Mouse (Mus musculus) forebrain, embryonic 11.5 days (tissue): ENCODE results near the gene Syt16. TPM values are rescaled to one million over a fixed set of nuclear protein-coding genes. Genes with fewer than 3 reads are reported as not detected.

ENCODE experiments used
- ATAC-seq: fragments of 200-750 bp; cut with Nextera tagmentation; replicated peaks from 2 replicates; pipeline ENCODE4 v1.8.0; 2017; ENCODE audit warnings: moderate TSS enrichment; ENCODE audit not compliant: low FRiP score
- DNase-seq: peaks from one replicate; pipeline ENCODE4 v3.0.0-alpha.2; 2017; ENCODE audit warnings: low spot score
- H3K27ac ChIP-seq: fragments of 300-500 bp; sonication (generic); 2 replicates; pipeline ENCODE4 v1.5.1; 2014; ENCODE audit warnings: low read depth, low read length
- H3K27me3 ChIP-seq: fragments of 300-500 bp; sonication (generic); 2 replicates; pipeline ENCODE4 v1.6.1; 2014; ENCODE audit warnings: mild to moderate bottlenecking, low read length, mixed read lengths; ENCODE audit not compliant: control insufficient read depth, insufficient read depth
- H3K36me3 ChIP-seq: fragments of 300-500 bp; sonication (generic); 2 replicates; pipeline ENCODE4 v1.6.1; 2014; ENCODE audit warnings: mild to moderate bottlenecking, low read length, moderate library complexity, mixed read lengths; ENCODE audit not compliant: control insufficient read depth, insufficient read depth
- H3K4me1 ChIP-seq: fragments of 300-500 bp; sonication (generic); replicated peaks from 2 replicates; pipeline ENCODE4 v1.6.1; 2014; ENCODE audit warnings: low read length, mixed read lengths; ENCODE audit not compliant: control insufficient read depth, insufficient read depth
- H3K4me2 ChIP-seq: fragments of 300-500 bp; sonication (generic); 2 replicates; pipeline ENCODE4 v1.6.1; 2014; ENCODE audit warnings: low read depth, mild to moderate bottlenecking, low read length, moderate library complexity, mixed read lengths; ENCODE audit not compliant: severe bottlenecking
- H3K4me3 ChIP-seq: fragments of 300-500 bp; sonication (generic); 2 replicates; pipeline ENCODE4 v1.5.1; 2014; ENCODE audit warnings: low read depth, low read length
- H3K9ac ChIP-seq: fragments of 300-500 bp; sonication (generic); 2 replicates; pipeline ENCODE4 v1.6.1; 2014; ENCODE audit warnings: low read length
- H3K9me3 ChIP-seq: fragments of 300-500 bp; sonication (generic); 2 replicates; pipeline ENCODE4 v1.6.1; 2016; ENCODE audit warnings: low read length, mixed read lengths; ENCODE audit not compliant: control insufficient read depth
- WGBS: fragments of 180-500 bp; shearing (Covaris S2); extraction: QIAGEN DNeasy Blood & Tissue Kit; methylation state at CpG from one replicate; pipeline ENCODE4 v1.1.7; 2014; 5-methylcytosine and 5-hydroxymethylcytosine counted together
- polyA plus RNA-seq: library from polyadenylated mRNA; unstranded; fragments of >200 nt; fragmentation: Nextera tagmentation; extraction: Ambion mirVana; gene quantifications from 2 replicates; pipeline ENCODE4 v1.2.1, GENCODE M21; 2014

Gene Syt16
- polyA plus RNA-seq, 1 experiment from 2014 or later = 4.9 TPM

GRCm38 (mm10) chr12:74277265-74277664 is 279.8 kb downstream of the Syt16 start:
- H3K9ac ChIP-seq = no peak overlapping the region
- H3K27ac ChIP-seq = no peak overlapping the region
- WGBS = 93% methylated on average over 5 of the region's 5 CpGs
- H3K36me3 ChIP-seq = no peaks in the 10 kb centered on the region
- no peak overlapping the region for H3K4me2 ChIP-seq
- no peak for ATAC-seq
- no peak for DNase-seq
- no peaks in the 10 kb centered on the region for H3K27me3 ChIP-seq
- H3K9me3 ChIP-seq = no peaks in the 10 kb centered on the region
- no peak overlapping the region for H3K4me3 ChIP-seq
- H3K4me1 ChIP-seq = no peaks in the 10 kb centered on the region

DNA sequence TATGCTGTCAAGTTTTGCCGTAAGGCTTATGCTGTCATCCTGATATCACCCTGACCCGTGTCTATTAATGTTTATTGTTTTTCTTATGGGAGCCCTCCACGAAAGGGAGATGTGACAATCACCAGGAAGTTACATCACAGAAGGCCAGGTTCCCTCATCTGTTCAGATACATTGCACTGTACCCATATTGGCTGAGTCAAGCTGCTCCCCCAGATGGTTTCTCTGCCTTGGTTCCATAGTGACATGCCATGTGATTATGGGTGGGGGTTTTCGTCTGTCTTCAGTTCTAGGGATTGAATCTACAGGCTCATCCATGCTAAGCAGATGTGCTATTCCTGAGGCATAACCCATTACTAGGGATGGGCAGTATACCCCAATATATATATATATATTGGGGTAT is 283.9 kb downstream of the Syt16 start:
- DNase-seq (no peak), ATAC-seq (no peak)
- H3K4me3 ChIP-seq = no peak overlapping the region
- H3K4me2 ChIP-seq = no peak overlapping the region
- no peaks in the 10 kb centered on the region for H3K36me3 ChIP-seq
- H3K27ac ChIP-seq = no peak overlapping the region
- H3K4me1 ChIP-seq = no peaks in the 10 kb centered on the region; the same call in 1 of the 2 replicates
- no peaks in the 10 kb centered on the region for H3K9me3 ChIP-seq
- H3K9ac ChIP-seq = no peak overlapping the region
- peaks cover 8% of the 10 kb centered on the region; the same call in 1 of the 2 replicates for H3K27me3 ChIP-seq
- WGBS = 89% methylated on average over 4 of the region's 4 CpGs

- 82% methylated on average over 1 of the region's 1 CpGs for WGBS
- ATAC-seq (no peak), DNase-seq (no peak)
- no peaks in the 10 kb centered on the region; the same call in 1 of the 2 replicates for H3K4me1 ChIP-seq
- no peak overlapping the region for H3K4me2 ChIP-seq
- H3K36me3 ChIP-seq = no peaks in the 10 kb centered on the region
- H3K4me3 ChIP-seq = no peak overlapping the region
- H3K9me3 ChIP-seq = no peaks in the 10 kb centered on the region
- H3K9ac ChIP-seq = no peak overlapping the region
- no peak overlapping the region for H3K27ac ChIP-seq
- H3K27me3 ChIP-seq = peaks cover 8% of the 10 kb centered on the region; the same call in 1 of the 2 replicates
Observed at GRCm38 (mm10) chr12:74282846-74283245, 285.4 kb downstream of the Syt16 start.

DNA sequence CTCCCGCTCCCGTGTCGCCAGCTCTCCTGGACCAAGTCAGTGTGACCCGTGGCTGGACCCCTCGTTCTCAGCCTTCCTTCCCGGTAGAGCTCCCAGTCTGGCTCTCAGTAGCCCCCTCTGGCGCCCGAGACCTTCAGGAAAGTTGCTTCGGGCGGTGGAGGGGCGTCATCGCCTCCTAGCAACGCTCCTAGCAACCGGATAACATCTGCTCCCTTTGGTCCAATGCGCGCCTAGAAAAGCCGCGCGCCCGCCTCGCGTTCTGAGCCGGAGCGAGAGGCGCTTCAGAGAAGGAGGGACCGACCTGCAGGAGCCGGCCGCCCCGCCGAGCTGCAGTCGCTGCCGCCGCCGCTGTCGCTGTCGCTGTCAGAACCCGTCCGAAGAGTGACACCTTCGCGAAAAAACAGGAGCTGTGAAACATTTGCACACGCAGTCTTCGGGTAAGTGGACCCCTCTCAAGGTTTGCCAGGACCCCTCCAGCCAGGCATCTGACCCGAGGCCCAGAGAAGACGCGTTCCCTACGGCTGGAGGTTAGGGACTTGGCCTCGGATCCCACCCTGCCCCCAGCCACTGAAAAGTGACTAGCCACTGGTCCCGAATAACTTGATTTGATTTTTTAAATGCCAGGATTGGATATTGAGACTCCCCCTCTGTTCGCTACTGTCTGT is 286.7 kb downstream of the Syt16 start:
- ATAC-seq = peak; percentile 97
- under 1% methylated on average over 49 of the region's 49 CpGs for WGBS
- H3K4me3 ChIP-seq = peak overlapping the region; percentile 40
- peak overlapping the region; percentile 44 for H3K9ac ChIP-seq
- peak; percentile 96 for DNase-seq
- H3K27ac ChIP-seq = no peak overlapping the region
- no peaks in the 10 kb centered on the region for H3K9me3 ChIP-seq
- no peaks in the 10 kb centered on the region; the same call in 1 of the 2 replicates for H3K4me1 ChIP-seq
- H3K4me2 ChIP-seq = peak overlapping the region; percentile 85
- H3K36me3 ChIP-seq = no peaks in the 10 kb centered on the region
- peaks cover 8% of the 10 kb centered on the region; the same call in 1 of the 2 replicates for H3K27me3 ChIP-seq

GRCm38 (mm10) chr12:74284685-74285054 is 287.2 kb downstream of the Syt16 start:
- peak; percentile 53 for DNase-seq
- H3K4me3 ChIP-seq = peak overlapping the region; percentile 40
- 6% methylated on average over 11 of the region's 11 CpGs for WGBS
- no peaks in the 10 kb centered on the region; the same call in 1 of the 2 replicates for H3K4me1 ChIP-seq
- no peaks in the 10 kb centered on the region for H3K9me3 ChIP-seq
- H3K27ac ChIP-seq = no peak overlapping the region
- H3K4me2 ChIP-seq = peak overlapping the region; percentile 85
- peaks cover 8% of the 10 kb centered on the region; the same call in 1 of the 2 replicates for H3K27me3 ChIP-seq
- peak; percentile 29; the same call in 1 of the 2 replicates for ATAC-seq
- peak overlapping the region; percentile 44 for H3K9ac ChIP-seq
- H3K36me3 ChIP-seq = no peaks in the 10 kb centered on the region

- H3K36me3 ChIP-seq = no peaks in the 10 kb centered on the region
- no peak overlapping the region for H3K4me3 ChIP-seq
- no peak overlapping the region for H3K27ac ChIP-seq
- DNase-seq = no peak
- WGBS = 87% methylated on average over 4 of the region's 4 CpGs
- H3K9me3 ChIP-seq = no peaks in the 10 kb centered on the region
- no peak for ATAC-seq
- H3K4me1 ChIP-seq = 0 out of 2 replicates have a peak, but pooled peaks cover 3% of the 10 kb centered on the region
- no peak overlapping the region for H3K4me2 ChIP-seq
- H3K27me3 ChIP-seq = no peaks in the 10 kb centered on the region
- H3K9ac ChIP-seq = no peak overlapping the region
Observed at GRCm38 (mm10) chr12:74290983-74291382, 293.5 kb downstream of the Syt16 start.

DNA sequence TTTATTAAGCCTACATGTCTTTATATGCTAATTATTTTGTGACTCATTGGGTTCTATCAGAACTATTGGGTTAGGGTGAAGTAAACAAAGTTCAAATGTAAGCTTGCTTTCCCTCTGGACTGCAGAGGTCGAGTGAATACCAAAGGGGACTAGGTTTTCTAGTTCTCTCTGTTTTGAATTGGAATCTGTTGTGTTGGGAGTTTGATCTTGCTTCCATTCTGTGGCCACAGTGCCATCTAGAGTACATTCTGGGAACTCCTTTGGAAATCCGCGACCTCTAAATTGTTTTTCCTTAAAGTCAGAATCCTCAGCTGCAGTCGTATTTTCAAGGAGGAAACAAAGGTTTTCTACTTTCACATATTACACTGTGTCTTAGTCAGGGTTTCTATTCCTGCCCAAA is 296.2 kb downstream of the Syt16 start:
- peak; percentile 62 for DNase-seq
- no peak overlapping the region for H3K4me3 ChIP-seq
- no peaks in the 10 kb centered on the region for H3K27me3 ChIP-seq
- no peaks in the 10 kb centered on the region for H3K9me3 ChIP-seq
- H3K4me1 ChIP-seq = 0 out of 2 replicates have a peak, but pooled peaks cover 3% of the 10 kb centered on the region
- no peaks in the 10 kb centered on the region for H3K36me3 ChIP-seq
- H3K4me2 ChIP-seq = no peak overlapping the region
- 9% methylated on average over 4 of the region's 4 CpGs for WGBS
- H3K27ac ChIP-seq = no peak overlapping the region
- H3K9ac ChIP-seq = no peak overlapping the region
- ATAC-seq = no peak

DNA sequence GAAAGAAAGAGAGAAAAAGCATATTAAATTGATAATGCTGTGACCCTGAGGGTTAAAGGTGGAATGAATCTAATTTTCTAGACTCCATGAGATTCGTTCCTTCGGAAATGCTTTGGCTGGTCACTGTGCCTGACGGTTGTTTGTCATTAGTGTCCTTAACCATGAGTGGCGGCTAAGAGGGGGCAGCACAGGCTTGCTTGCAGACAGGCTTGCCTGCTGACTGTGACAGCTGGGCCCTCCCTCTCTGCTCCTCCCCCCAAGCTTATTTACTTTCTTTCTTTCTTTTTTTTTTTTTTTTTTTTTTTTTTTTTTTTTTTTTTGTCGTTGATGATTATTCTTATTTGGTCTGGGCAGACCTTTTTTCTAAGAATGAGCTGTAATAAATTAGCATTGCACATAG is 298.9 kb downstream of the Syt16 start:
- ATAC-seq (no peak), DNase-seq (no peak)
- Histone ChIP-seq H3K9me3 (no peaks in the 10 kb centered on the region), H3K9ac (no peak overlapping the region), H3K27me3 (no peaks in the 10 kb centered on the region), H3K36me3 (no peaks in the 10 kb centered on the region), H3K27ac (no peak overlapping the region), H3K4me1 (0 out of 2 replicates have a peak, but pooled peaks cover 3% of the 10 kb centered on the region), H3K4me3 (no peak overlapping the region), H3K4me2 (no peak overlapping the region)
- 63% methylated on average over 5 of the region's 5 CpGs for WGBS

- ATAC-seq = no peak
- 90% methylated on average over 6 of the region's 6 CpGs for WGBS
Observed at GRCm38 (mm10) chr12:74301559-74301958, 304.1 kb downstream of the Syt16 start.

More at GRCm38 (mm10) chr12:74301559-74301958, 304.1 kb downstream of the Syt16 start:
- Histone ChIP-seq H3K36me3 (no peaks in the 10 kb centered on the region), H3K4me3 (no peak overlapping the region), H3K9ac (no peak overlapping the region), H3K4me2 (no peak overlapping the region), H3K9me3 (no peaks in the 10 kb centered on the region), H3K27ac (no peak overlapping the region), H3K4me1 (no peaks in the 10 kb centered on the region), H3K27me3 (no peaks in the 10 kb centered on the region)
- DNase-seq = no peak
